Mouse (Mus musculus): Measurements from ENCODE around the gene Ncl.
"Not testable (repeated sequence)": the region's sequence is repeated elsewhere in the genome, so short reads cannot be mapped to it uniquely, and the experiment has no call there.

Ncl gene

GRCm38 (mm10) chr1:86359798-86360179 is 589 bp upstream of the Ncl start:
- no peak for DNase-seq (ENCODE audit: low spot score in 2 of 2)

GRCm38 (mm10) chr1:86358229-86358905 is 833 bp downstream of the Ncl start:
- no peak for DNase-seq (ENCODE audit: low spot score in 2 of 2)

GRCm38 (mm10) chr1:86354186-86354585 is 5.0 kb downstream of the Ncl start:
- no peak for DNase-seq (ENCODE audit: low spot score in 2 of 2)

- no peak for DNase-seq (ENCODE audit: low spot score in 2 of 2)
Measured at GRCm38 (mm10) chr1:86350576-86350975, 8.6 kb downstream of the Ncl start.

- peak in 1 of 2 experiments; percentile 12 for DNase-seq (ENCODE audit: low spot score in 2 of 2)
Measured at GRCm38 (mm10) chr1:86349696-86350095, 9.5 kb downstream of the Ncl start.

DNA sequence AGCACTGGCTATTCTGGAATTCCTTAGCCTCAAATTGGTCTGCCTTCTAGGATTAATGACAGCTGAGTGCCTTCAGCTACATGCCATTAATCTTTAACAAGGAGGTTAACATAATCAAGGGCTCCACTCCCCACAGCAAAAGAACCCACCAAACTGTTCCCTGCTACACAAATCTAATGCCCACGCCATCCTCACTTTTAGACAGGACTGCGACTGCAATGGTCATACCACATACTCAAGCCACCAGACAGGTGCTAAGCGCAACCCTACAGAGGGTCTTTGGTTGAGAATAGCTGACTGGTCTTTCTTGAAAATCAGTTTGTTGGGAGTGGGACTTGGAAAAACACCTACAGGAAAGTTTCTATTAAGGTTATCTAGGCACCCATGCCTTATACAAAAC is 10.0 kb downstream of the Ncl start:
- DNase-seq (ENCODE audit: low spot score in 2 of 2), result no peak

GRCm38 (mm10) chr1:86348801-86349200 is 10.4 kb downstream of the Ncl start:
- DNase-seq (ENCODE audit: low spot score in 2 of 2), result no peak

DNA sequence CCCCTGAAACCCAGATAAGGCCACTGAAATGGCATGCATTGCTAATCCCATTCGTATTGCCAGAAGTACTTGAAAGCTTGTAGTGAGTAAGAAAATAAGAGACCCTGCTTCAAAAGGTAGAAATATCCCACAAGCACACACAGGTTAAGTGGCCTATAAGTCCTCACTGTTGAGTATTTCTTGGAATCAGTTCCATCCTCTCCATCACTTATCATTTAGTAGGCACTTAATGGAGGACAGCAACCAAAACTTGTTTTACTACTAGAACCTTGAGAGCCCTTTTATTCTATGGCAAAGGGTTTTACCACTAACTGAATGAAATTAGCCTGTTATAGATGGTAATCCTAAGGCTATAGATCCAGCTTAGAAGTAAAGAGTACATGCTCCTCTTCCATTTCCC is 11.1 kb downstream of the Ncl start:
- DNase-seq (ENCODE audit: low spot score in 2 of 2), result no peak

DNA sequence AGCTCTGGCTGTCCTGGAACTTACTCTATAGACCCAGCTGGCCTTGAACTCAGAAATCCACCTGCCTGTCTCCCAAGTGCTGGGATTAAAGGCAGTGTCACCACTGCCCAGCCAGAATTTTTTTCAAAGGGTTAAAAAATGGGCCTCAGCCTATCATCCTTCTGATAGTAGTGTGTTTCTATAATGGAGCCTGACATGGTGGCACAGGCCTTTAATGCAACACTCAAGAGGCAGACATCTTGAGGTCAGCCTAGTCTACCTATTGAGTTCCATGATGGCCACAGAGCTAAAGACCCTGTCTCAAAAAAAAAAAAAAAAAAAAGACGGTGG is 11.5 kb downstream of the Ncl start:
- DNase-seq (ENCODE audit: low spot score in 2 of 2), result no peak

GRCm38 (mm10) chr1:86346851-86347715 is 12.1 kb downstream of the Ncl start:
- DNase-seq (ENCODE audit: low spot score in 2 of 2), result no peak

DNA sequence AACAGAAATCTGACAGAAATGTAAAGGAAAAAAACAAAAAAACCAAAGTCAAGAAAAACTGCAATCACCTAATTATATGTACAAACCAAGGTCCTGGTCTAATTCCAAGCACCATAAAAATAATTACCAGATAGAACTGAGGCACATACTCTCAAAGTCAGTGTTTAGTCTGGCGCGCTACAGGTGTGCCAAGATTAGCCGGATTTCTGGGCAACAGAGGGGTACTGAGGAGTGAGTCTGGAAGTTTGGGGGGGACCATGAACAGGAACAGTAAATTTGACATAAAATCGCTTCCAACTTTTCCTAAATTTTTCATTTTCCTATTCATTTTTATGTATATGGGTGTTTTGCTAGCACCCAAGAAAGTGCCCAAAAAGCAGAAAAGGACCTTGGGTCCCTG is 13.2 kb downstream of the Ncl start:
- DNase-seq (ENCODE audit: low spot score in 2 of 2), result no peak

DNA sequence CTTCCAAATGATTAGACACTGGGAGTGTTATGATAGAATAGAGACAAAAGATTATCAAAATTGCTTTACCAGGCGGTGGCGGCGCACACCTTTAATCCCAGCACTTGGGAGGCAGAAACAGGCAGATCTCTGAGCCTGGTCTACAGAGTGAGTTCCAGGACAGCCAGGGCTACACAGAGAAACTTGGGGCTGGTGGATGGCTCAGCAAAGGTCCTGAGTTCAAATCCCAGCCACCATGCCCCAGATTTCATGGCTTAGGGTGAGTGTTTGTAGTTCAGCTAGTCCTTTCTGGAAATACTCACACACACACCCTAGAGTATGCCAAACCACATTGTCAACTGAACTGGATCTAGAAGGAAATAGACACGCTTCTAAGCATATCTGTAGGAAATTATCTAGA is 14.1 kb downstream of the Ncl start:
- DNase-seq (ENCODE audit: low spot score in 2 of 2), result no peak

- DNase-seq (ENCODE audit: low spot score in 2 of 2), result no peak
Measured at GRCm38 (mm10) chr1:86343969-86344861, 15.0 kb downstream of the Ncl start.

- DNase-seq (ENCODE audit: low spot score in 2 of 2), result no peak
Measured at GRCm38 (mm10) chr1:86343087-86343645, 16.0 kb downstream of the Ncl start.

- no peak for DNase-seq (ENCODE audit: low spot score in 2 of 2)
Measured at GRCm38 (mm10) chr1:86342371-86342770, 16.8 kb downstream of the Ncl start.

DNA sequence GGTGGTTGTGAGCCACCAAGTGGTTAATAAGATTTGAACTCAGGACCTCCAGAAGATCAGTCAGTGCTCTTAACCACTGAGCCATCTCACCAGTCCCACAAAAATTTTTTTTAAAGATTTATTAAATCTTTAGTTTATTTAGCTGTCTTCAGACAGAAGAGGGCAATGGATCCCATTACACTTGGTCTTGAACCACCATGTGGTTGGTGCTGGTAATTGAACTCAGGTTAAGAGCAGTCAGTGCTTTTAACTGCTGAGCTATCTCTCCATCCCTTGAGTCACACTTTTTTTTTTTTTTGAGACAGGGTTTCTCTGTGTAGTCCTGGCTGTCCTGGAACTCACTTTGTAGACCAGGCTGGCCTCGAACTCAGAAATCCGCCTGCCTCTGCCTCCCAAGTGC is 18.1 kb downstream of the Ncl start:
- DNase-seq (ENCODE audit: low spot score in 2 of 2), result not testable (repeated sequence)

DNA sequence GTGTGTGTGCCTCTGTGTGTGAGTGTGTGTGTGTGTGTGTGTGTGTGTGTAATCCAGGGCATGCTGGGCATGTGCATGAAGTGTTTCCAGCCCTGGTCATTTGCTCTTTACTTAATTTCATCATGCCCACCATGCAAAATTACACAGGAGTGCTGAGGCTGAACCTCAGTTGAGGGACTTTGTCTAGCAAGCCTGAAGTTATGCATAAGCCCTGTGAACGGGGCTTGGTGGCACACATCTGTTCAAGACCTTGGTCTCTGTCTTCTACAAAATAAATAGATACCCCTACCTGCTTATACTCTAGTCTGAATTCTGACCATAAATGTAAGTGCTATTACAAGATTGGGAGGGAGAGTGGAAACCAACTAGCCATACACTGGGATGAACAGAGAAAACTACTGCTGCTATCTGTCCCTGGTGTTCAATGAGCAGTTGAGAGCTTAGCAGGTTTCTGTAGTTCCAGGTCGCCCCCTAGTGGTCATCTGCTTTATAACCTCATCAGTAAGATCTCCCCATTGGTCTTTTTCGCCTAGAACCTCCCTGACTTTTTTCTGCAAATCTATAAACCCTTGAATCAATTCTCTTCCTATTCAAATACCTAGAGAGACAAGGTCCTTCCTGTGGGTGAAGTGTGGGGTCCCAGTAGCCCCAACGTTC is 19.9 kb downstream of the Ncl start:
- peak; percentile 60 to 76 for DNase-seq (ENCODE audit: low spot score in 2 of 2)

DNA sequence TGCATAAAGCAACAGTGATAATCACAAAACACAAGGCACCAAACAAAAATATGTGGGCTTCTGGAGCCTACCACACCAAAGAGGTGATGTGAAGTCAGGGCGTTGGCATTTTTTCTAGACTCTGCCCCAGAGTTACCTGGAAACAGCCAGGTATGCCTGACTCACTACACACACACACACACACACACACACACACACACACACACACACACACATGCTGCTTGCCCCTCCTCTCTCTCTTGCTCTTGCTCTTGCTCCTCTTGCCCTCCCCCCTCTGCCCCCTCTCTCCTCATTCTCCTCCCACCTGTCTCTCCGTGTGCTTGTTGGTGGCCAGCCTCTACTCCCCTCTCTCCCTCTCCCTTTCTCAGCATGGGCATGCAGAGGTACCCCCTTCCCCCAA is 22.9 kb downstream of the Ncl start:
- no peak for DNase-seq (ENCODE audit: low spot score in 2 of 2)

DNA sequence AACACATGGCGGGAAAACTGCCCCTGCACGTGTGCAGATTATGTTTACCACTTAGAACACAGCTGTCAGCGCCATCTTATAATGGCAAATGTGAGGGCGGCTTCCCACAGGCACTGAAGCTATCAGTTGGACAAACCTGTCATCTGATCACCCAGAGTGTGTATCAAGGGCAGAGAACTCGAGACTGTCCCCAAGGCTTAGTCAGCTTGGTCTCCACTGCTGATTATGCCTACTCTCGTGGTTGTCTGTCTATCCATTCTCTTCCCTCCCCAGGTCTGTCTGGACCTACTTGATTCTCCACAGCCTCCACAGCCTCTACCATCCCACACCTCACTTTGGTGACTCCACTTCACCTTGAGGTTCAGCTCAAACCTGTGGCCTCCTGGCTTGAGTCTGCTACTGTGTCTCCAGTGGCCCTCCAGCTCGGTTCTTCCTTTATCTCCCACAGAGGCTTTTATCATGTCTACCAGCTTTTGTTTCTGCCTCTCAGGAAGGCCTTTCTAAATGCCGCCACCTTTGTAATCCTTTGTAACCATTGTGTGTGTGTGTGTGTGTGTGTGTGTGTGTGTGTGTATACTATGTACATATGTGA is 38.3 kb downstream of the Ncl start:
- DNase-seq (ENCODE audit: low spot score in 2 of 2), result no peak

GRCm38 (mm10) chr1:86313772-86314125 is 45.5 kb downstream of the Ncl start:
- no peak for DNase-seq (ENCODE audit: low spot score in 2 of 2)

- no peak for DNase-seq (ENCODE audit: low spot score in 2 of 2)
Measured at GRCm38 (mm10) chr1:86313096-86313771, 46.0 kb downstream of the Ncl start.
